ENCODE assay signal across 27 mouse cellular contexts in the genomic region with DNA sequence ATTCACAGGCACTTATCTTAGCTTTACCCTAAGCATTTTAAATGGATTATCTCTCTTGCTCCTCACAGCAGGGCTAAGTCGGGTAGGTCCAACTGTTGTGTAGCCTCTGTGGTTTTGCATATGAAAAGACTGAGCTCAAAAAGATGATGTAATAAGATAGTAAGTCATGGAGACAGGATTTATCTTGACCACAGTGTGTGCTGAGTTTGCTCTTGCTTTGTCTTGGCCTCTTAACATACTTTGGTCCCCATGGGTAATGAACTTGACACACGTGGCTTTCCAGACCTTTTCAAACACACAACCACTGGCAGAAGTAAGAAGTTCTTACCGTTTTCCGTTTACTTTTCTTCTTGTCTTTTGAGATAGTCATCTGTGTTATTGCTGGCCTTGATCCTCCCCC. TPM values are rescaled to one million over a fixed set of nuclear protein-coding genes. Genes with fewer than 3 reads are reported as not detected.
DNase-seq lines count a peak whose midpoint lies in the region; ATAC-seq and TF ChIP-seq lines count a peak whose summit lies in the region.
"Had no signal": no experiment of that assay in that cellular context is flagged by ENCODE, and none has a peak within 500 bp of the region (broad histone marks: within the 10 kb centered on the region; RNA-seq: fewer than 3 reads in every experiment).

No protein-coding gene starts in this region.

- no peak overlapping the region for H3K27ac ChIP-seq in heart, embryonic 10.5 days
- no peak overlapping the region for H3K27ac ChIP-seq in midbrain, embryonic 11.5 days (ENCODE audit: low read depth, low read length)
- no peak overlapping the region for H3K27ac ChIP-seq in midbrain, embryonic 15.5 days
- H3K27ac ChIP-seq: embryonic facial prominence, embryonic 13.5 days; forebrain, embryonic 13.5 days; hindbrain, embryonic 15.5 days; limb, embryonic 10.5 days; liver, embryonic 15.5 days; macrophage; midbrain, embryonic 10.5 days had no signal

- H3K36me3 ChIP-seq in heart, embryonic 10.5 days = no peaks in the 10 kb centered on the region
- no peaks in the 10 kb centered on the region for H3K36me3 ChIP-seq in midbrain, embryonic 11.5 days (ENCODE audit: control insufficient read depth, insufficient read depth, low read length)
- no peaks in the 10 kb centered on the region for H3K36me3 ChIP-seq in midbrain, embryonic 15.5 days (replicated peaks)
- no peaks in the 10 kb centered on the region for H3K36me3 ChIP-seq in myocyte (ENCODE audit: control insufficient read depth, insufficient read depth)
- H3K36me3 ChIP-seq: embryonic facial prominence, embryonic 13.5 days; heart, embryonic 13.5 days; hindbrain, embryonic 15.5 days; limb, embryonic 10.5 days; liver, embryonic 15.5 days; midbrain, embryonic 10.5 days had no signal

- peak; percentile 38; the same call in 1 of the 2 replicates for ATAC-seq in midbrain, embryonic 11.5 days (ENCODE audit: low FRiP score)
- ATAC-seq in midbrain, embryonic 15.5 days (replicated peaks) = no peak
- ATAC-seq: activated CD4-positive, CD25-positive, alpha-beta regulatory T cell, adult 4 months; forebrain, embryonic 13.5 days had no signal

- no peak overlapping the region for H3K4me2 ChIP-seq in midbrain, embryonic 11.5 days
- no peak overlapping the region for H3K4me2 ChIP-seq in midbrain, embryonic 15.5 days
- peak overlapping the region; percentile 75 for H3K4me2 ChIP-seq in myocyte (ENCODE audit: low read depth)
- H3K4me2 ChIP-seq: embryonic facial prominence, embryonic 13.5 days; forebrain, embryonic 13.5 days; hindbrain, embryonic 15.5 days; liver, embryonic 15.5 days had no signal

- intact Hi-C loops in heart, postnatal 14 days (cut with DNase I) = loop anchor here (5.0 kb wide), 3 partner anchors 34 to 61 kb away; no protein-coding TSS in a partner anchor

- H3K9me3 ChIP-seq in heart, embryonic 10.5 days = no peaks in the 10 kb centered on the region
- H3K9me3 ChIP-seq in midbrain, embryonic 11.5 days (ENCODE audit: control insufficient read depth, low read length) = no peaks in the 10 kb centered on the region
- H3K9me3 ChIP-seq in midbrain, embryonic 15.5 days = no peaks in the 10 kb centered on the region
- H3K9me3 ChIP-seq: embryonic facial prominence, embryonic 13.5 days; forebrain, embryonic 13.5 days; heart, embryonic 13.5 days; hindbrain, embryonic 15.5 days; limb, embryonic 10.5 days; liver, embryonic 15.5 days; midbrain, embryonic 10.5 days had no signal

- H3K9ac ChIP-seq in midbrain, embryonic 11.5 days (ENCODE audit: low read length) = no peak overlapping the region
- no peak overlapping the region for H3K9ac ChIP-seq in midbrain, embryonic 15.5 days
- H3K9ac ChIP-seq: embryonic facial prominence, embryonic 13.5 days; forebrain, embryonic 13.5 days; heart, embryonic 13.5 days; hindbrain, embryonic 15.5 days; liver, embryonic 15.5 days had no signal

- H3K4me1 ChIP-seq in heart, embryonic 10.5 days = peaks cover 21% of the 10 kb centered on the region
- H3K4me1 ChIP-seq in midbrain, embryonic 11.5 days (ENCODE audit: control insufficient read depth, insufficient read depth, low read length) = peaks cover 4% of the 10 kb centered on the region; the same call in 1 of the 2 replicates
- no peaks in the 10 kb centered on the region for H3K4me1 ChIP-seq in midbrain, embryonic 15.5 days
- H3K4me1 ChIP-seq: embryonic facial prominence, embryonic 13.5 days; forebrain, embryonic 13.5 days; hindbrain, embryonic 15.5 days; limb, embryonic 10.5 days had no signal

- H3K79me2 ChIP-seq in myocyte (ENCODE audit: control insufficient read depth, insufficient read depth) = no peaks in the 10 kb centered on the region

- no peak overlapping the region for H3K4me3 ChIP-seq in heart, embryonic 10.5 days
- no peak overlapping the region for H3K4me3 ChIP-seq in midbrain, embryonic 11.5 days (ENCODE audit: low read depth, low read length)
- no peak overlapping the region for H3K4me3 ChIP-seq in midbrain, embryonic 15.5 days
- H3K4me3 ChIP-seq in myocyte = no peak overlapping the region
- H3K4me3 ChIP-seq: embryonic facial prominence, embryonic 13.5 days; forebrain, embryonic 13.5 days; heart, embryonic 13.5 days; hindbrain, embryonic 15.5 days; limb, embryonic 10.5 days; liver, embryonic 15.5 days; midbrain, embryonic 10.5 days had no signal

- TF ChIP-seq POLR2A in myocyte (IDR thresholded peaks at IDR 0.05; ENCODE audit: insufficient read length, low read depth) = no peak

- DNase-seq in heart, embryonic 10.5 days (ENCODE audit: low spot score) = peak; percentile 13
- DNase-seq in heart, postnatal 14 days = no peak
- DNase-seq in midbrain, embryonic 11.5 days (ENCODE audit: low spot score, missing footprints) = no peak
- peak; percentile 33 for DNase-seq in MN1 (ENCODE audit: low spot score)
- DNase-seq in embryo, embryonic 10.5 days (ENCODE audit: low spot score) = no peak
- DNase-seq in right cerebral cortex, postnatal 25 days = no peak
- DNase-seq: adrenal gland, postnatal 10 days; cerebellum, adult 2 months; cerebellum, postnatal 25 days; embryo, embryonic 11 days; kidney, postnatal 10 days; liver; right cerebral cortex, postnatal 14 days; spleen, adult 18-20 months; thymus, postnatal 36 days had no signal

- H3K27me3 ChIP-seq in heart, embryonic 10.5 days (ENCODE audit: insufficient read depth, poor library complexity, severe bottlenecking) = no peaks in the 10 kb centered on the region
- no peaks in the 10 kb centered on the region for H3K27me3 ChIP-seq in midbrain, embryonic 11.5 days (ENCODE audit: control insufficient read depth, insufficient read depth, low read length)
- no peaks in the 10 kb centered on the region for H3K27me3 ChIP-seq in midbrain, embryonic 15.5 days (replicated peaks)
- H3K27me3 ChIP-seq in myocyte (ENCODE audit: control insufficient read depth, insufficient read depth, insufficient read length) = no peaks in the 10 kb centered on the region
- H3K27me3 ChIP-seq: embryonic facial prominence, embryonic 13.5 days; forebrain, embryonic 13.5 days; heart, embryonic 13.5 days; hindbrain, embryonic 15.5 days; liver, embryonic 15.5 days had no signal

- H3ac ChIP-seq in myocyte (ENCODE audit: control insufficient read depth, insufficient read length) = no peak overlapping the region

- WGBS in heart, embryonic 10.5 days = 65% methylated on average over 4 of the region's 4 CpGs
- 42% methylated on average over 4 of the region's 4 CpGs for WGBS in midbrain, embryonic 11.5 days
- 26% methylated on average over 4 of the region's 4 CpGs for WGBS in midbrain, embryonic 15.5 days

TF ChIP-seq in myocyte, 11 proteins besides CTCF, POLR2A, EP300 and RAD21:
- TF ChIP-seq TCF3 (IDR thresholded peaks at IDR 0.05; ENCODE audit: insufficient read length, low read depth) (no peak), MYOD1 (IDR thresholded peaks at IDR 0.05; ENCODE audit: control insufficient read depth in 1 of 3, insufficient read length in 2 of 3, low read depth in 2 of 3) (no peak), SRF (IDR thresholded peaks at IDR 0.05; ENCODE audit: control insufficient read depth, insufficient read length, low read depth) (no peak), MAX (IDR thresholded peaks at IDR 0.05; ENCODE audit: low read depth) (peak; percentile 46), TCF12 (IDR thresholded peaks at IDR 0.05; ENCODE audit: insufficient read depth, poor library complexity, severe bottlenecking) (no peak), REST (IDR thresholded peaks at IDR 0.05; ENCODE audit: insufficient read depth, insufficient read length) (no peak), CEBPB (IDR thresholded peaks at IDR 0.05; ENCODE audit: insufficient read depth, poor library complexity, severe bottlenecking) (peak; percentile 90), MYOG (IDR thresholded peaks at IDR 0.05; ENCODE audit: control insufficient read depth in 1 of 3, insufficient read depth in 1 of 3, insufficient read length in 2 of 3, low read depth in 2 of 3) (no peak), E2F4 (IDR thresholded peaks at IDR 0.05; ENCODE audit: insufficient read depth) (no peak), POLR2AphosphoS2 (IDR thresholded peaks at IDR 0.05; ENCODE audit: insufficient read length, low read depth) (no peak), USF1 (IDR thresholded peaks at IDR 0.05; ENCODE audit: low read depth) (peak; percentile 42)

RNA-seq across cellular contexts. Expression of a gene that starts 7.0 kb away (rescaled TPM):
- 5.4 and 7.4 TPM in 2 replicates for polyA plus RNA-seq in heart, embryonic 10.5 days (2016; fragmentation: Nextera tagmentation; extraction: Ambion mirVana)
- total RNA-seq in heart, postnatal 14 days (2021) = 100 to 1,000 TPM in 1 of 2 experiments, 10 to 100 TPM in 1; 99.2 to 103 TPM
- polyA plus RNA-seq in midbrain, embryonic 11.5 days (2014; fragmentation: Nextera tagmentation; extraction: Ambion mirVana) = 2.9 and 3.1 TPM in 2 replicates
- 3.6 and 3.9 TPM in 2 replicates for polyA plus RNA-seq in midbrain, embryonic 15.5 days (2015; fragmentation: Nextera tagmentation; extraction: Ambion mirVana)
- 0.01 TPM for polyA plus RNA-seq in myocyte (2012; fragmentation: generic; extraction: Trizol)
- total RNA-seq: hematopoietic stem cell, adult 5-6 weeks had no signal
- polyA plus RNA-seq: macrophage had no signal

Comparison
In these comparisons a context has a peak if more than half of its experiments do, and no peak if none do; other contexts are left out.
1. DNase-seq: peak in heart, embryonic 10.5 days (single experiment) and MN1 (single experiment); none in heart, postnatal 14 days (0 of 2), midbrain, embryonic 11.5 days (single experiment), embryo, embryonic 10.5 days (single experiment) and right cerebral cortex, postnatal 25 days (single experiment).